Mouse (Mus musculus) testis, adult 2 months (tissue): ENCODE data around the gene Immp2l.

Source experiments
- CTCF ChIP-seq: fragments of 200-500 bp; IDR thresholded peaks from 2 replicates; pipeline ENCODE4 v1.5.1; 2012; ENCODE audit warnings: low read depth, mild to moderate bottlenecking, inconsistent platforms, low read length, moderate library complexity; ENCODE audit not compliant: control insufficient read depth, insufficient read depth, insufficient replicate concordance
- POLR2A ChIP-seq: fragments of 200-500 bp; IDR thresholded peaks from 2 replicates; pipeline ENCODE4 v1.6.1; 2012; ENCODE audit warnings: low read depth, mild to moderate bottlenecking, inconsistent platforms, low read length, moderate library complexity; ENCODE audit not compliant: control insufficient read depth

DNA sequence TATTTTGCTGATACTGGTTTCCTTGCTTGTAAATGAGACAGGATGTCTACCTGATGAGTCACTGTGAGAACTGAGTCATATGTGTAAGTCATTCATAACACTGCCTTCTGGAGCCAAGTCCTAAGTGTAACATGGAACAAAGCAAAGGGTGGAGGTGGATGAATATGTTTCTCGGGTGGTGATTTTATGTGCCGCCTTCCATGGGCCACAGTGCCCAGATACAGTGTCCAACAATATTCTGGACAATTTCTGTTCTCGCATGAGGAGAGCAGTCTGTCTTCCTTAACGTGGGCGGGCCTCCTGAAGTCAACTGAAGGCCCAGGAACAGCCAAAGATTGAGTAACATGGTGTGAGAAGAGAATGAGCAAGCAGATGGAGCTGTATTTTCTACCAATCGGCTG, 926.0 kb downstream of the Immp2l start:
- TF ChIP-seq POLR2A (no peak), CTCF (no peak)
